Mouse (Mus musculus) CH12.LX (cell line): ENCODE results near the gene Snap91.

Experiments
- CTCF ChIP-seq, 2 experiments: IDR thresholded peaks in 1 of 2; conservative IDR thresholded peaks in 1 of 2; 2 replicates each; pipeline ENCODE4 v1.5.1; 2011 to 2012; ENCODE audit warnings: low read depth in 2 of 2, low read length in 2 of 2, improper control_type of control experiment in 1 of 2, inconsistent platforms in 1 of 2, mild to moderate bottlenecking in 1 of 2, moderate library complexity in 1 of 2
- NRF1 ChIP-seq: IDR thresholded peaks from 2 replicates; pipeline ENCODE4 v1.6.1; 2014; ENCODE audit warnings: low read depth, mild to moderate bottlenecking, inconsistent platforms, low read length, improper control_type of control experiment, moderate library complexity
- POLR2A ChIP-seq: IDR thresholded peaks from 2 replicates; pipeline ENCODE4 v1.6.1; 2011; ENCODE audit warnings: low read depth, mild to moderate bottlenecking, improper control_type of control experiment, low read length

GRCm38 (mm10) chr9:86742959-86743911 is 137.2 kb downstream of the Snap91 start, which contains the start of gene Prss35:
- TF ChIP-seq CTCF (conservative IDR thresholded peaks at IDR 0.05 in 1 of 2, IDR thresholded peaks at IDR 0.05 in 1 of 2; ENCODE audit: low read depth in 2 of 2, low read length in 2 of 2) (no peak), NRF1 (no peak), POLR2A (no peak)
